Mouse (Mus musculus) myocyte (in vitro differentiated cells): Measurements from ENCODE around the gene A930018P22Rik.

Experiments used
- CEBPB ChIP-seq: IDR thresholded peaks from 2 replicates; pipeline ENCODE4 v1.6.1; 2011; ENCODE audit warnings: mild to moderate bottlenecking, moderate library complexity; ENCODE audit not compliant: poor library complexity, insufficient read depth, severe bottlenecking
- E2F4 ChIP-seq: IDR thresholded peaks from one replicate; pipeline ENCODE4 v1.6.1; 2011; ENCODE audit warnings: mild to moderate bottlenecking, control low read depth, moderate library complexity; ENCODE audit not compliant: insufficient read depth
- MAX ChIP-seq: IDR thresholded peaks from one replicate; pipeline ENCODE4 v1.6.1; 2011; ENCODE audit warnings: low read depth, mild to moderate bottlenecking, control low read depth
- MYOD1 ChIP-seq, 3 experiments: IDR thresholded peaks; one replicate each; pipeline ENCODE4 v1.6.1; 2011; ENCODE audit warnings: control low read depth in 2 of 3, low read depth in 2 of 3, mild to moderate bottlenecking in 2 of 3, moderate library complexity in 1 of 3; ENCODE audit not compliant: insufficient read length in 2 of 3, control insufficient read depth in 1 of 3
- POLR2A ChIP-seq: IDR thresholded peaks from one replicate; pipeline ENCODE4 v1.6.1; 2011; ENCODE audit warnings: low read depth, mild to moderate bottlenecking, control low read depth, moderate library complexity; ENCODE audit not compliant: insufficient read length
- POLR2AphosphoS2 ChIP-seq: IDR thresholded peaks from one replicate; pipeline ENCODE4 v1.6.1; 2011; ENCODE audit warnings: low read depth, control low read depth; ENCODE audit not compliant: insufficient read length
- REST ChIP-seq: IDR thresholded peaks from one replicate; pipeline ENCODE4 v1.6.1; 2011; ENCODE audit warnings: mild to moderate bottlenecking, control low read depth, moderate library complexity; ENCODE audit not compliant: insufficient read depth, insufficient read length
- SRF ChIP-seq: IDR thresholded peaks from one replicate; pipeline ENCODE4 v1.6.1; 2011; ENCODE audit warnings: low read depth; ENCODE audit not compliant: control insufficient read depth, insufficient read length
- TCF12 ChIP-seq: IDR thresholded peaks from one replicate; pipeline ENCODE4 v1.6.1; 2011; ENCODE audit warnings: mild to moderate bottlenecking, control low read depth; ENCODE audit not compliant: poor library complexity, insufficient read depth, severe bottlenecking
- TCF3 ChIP-seq: IDR thresholded peaks from one replicate; pipeline ENCODE4 v1.6.1; 2011; ENCODE audit warnings: low read depth, control low read depth; ENCODE audit not compliant: insufficient read length
- USF1 ChIP-seq: IDR thresholded peaks from one replicate; pipeline ENCODE4 v1.6.1; 2011; ENCODE audit warnings: low read depth, mild to moderate bottlenecking, control low read depth, moderate library complexity

GRCm38 (mm10) chr2:104144004-104144403 lies 21.4 kb downstream of the A930018P22Rik start:
- TF ChIP-seq POLR2A (no peak), TCF12 (no peak), E2F4 (no peak), MYOD1 (IDR thresholded peaks at IDR 0.05; ENCODE audit: control insufficient read depth in 1 of 3, insufficient read length in 2 of 3, low read depth in 2 of 3) (no peak), CEBPB (no peak), POLR2AphosphoS2 (no peak), TCF3 (no peak), MAX (no peak), REST (no peak), USF1 (no peak), SRF (no peak)
